Mouse (Mus musculus) activated CD4-positive, CD25-positive, alpha-beta regulatory T cell, adult 4 months (primary cell): ENCODE data around the gene Cideb. TPM values are rescaled to one million over a fixed set of nuclear protein-coding genes. Genes with fewer than 3 reads are reported as not detected.

ENCODE experiments used
- ATAC-seq: one replicate; pipeline ENCODE4 v1.8.0; 2017
- polyA plus RNA-seq, 2 experiments: library from polyadenylated mRNA; unstranded; fragments of 100-300 nt; shearing (Covaris generic); gene quantifications; one replicate each; pipeline ENCODE4 v1.2.1; 2017

Cideb gene
- polyA plus RNA-seq, 2 experiments from 2014 or later, result not detected

- peak; percentile 53 for ATAC-seq
Measured at GRCm38 (mm10) chr14:55721700-55722437, 36.4 kb downstream of the Cideb start, which contains the start of gene Rabggta. Gene Rabggta (minus strand): TSS chr14:55722263.

DNA sequence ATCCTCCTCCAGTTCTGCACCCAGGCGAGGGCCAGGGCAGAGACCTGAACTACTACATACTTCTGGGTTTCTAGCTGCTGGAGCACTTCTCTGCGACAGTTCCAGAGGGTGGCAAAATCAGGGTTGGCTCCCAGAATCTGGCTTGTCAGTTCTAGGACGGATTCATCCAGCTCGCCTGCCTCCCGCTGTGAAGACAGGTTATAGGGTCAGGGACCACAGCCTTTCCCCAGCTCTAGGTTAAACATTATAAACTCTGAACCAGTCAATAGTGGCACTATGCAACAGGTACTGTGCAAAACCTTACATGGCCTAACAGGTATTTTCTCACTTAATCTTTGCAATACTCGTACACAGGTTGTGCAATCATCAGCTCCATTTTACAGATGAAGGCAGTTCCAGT lies 37.2 kb downstream of the Cideb start:
- no peak for ATAC-seq

GRCm38 (mm10) chr14:55720666-55721065 lies 37.6 kb downstream of the Cideb start:
- no peak for ATAC-seq

DNA sequence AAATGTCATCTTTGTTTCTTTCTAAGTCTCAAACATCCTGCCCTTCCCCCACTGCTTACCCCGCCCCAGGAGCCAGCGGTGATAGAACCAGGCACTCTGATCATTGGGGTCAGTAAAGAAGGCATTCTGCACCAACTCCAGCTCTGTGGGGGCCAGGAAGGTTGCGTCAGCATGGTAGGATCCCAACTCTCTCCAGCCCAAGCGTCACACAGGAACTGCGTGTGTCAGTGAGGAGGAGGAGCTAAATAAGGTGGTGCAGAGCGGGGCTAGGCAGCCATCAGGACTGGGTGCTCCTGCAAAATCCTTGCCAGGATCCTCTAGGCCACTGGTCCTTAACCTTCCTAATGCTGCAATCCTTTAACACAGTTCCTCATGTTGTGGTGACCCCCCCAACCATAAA lies 38.5 kb downstream of the Cideb start:
- no peak for ATAC-seq

- ATAC-seq, result no peak
Measured at GRCm38 (mm10) chr14:55716884-55717283, 41.4 kb downstream of the Cideb start.

- no peak for ATAC-seq
Measured at GRCm38 (mm10) chr14:55716271-55716670, 42.0 kb downstream of the Cideb start.

DNA sequence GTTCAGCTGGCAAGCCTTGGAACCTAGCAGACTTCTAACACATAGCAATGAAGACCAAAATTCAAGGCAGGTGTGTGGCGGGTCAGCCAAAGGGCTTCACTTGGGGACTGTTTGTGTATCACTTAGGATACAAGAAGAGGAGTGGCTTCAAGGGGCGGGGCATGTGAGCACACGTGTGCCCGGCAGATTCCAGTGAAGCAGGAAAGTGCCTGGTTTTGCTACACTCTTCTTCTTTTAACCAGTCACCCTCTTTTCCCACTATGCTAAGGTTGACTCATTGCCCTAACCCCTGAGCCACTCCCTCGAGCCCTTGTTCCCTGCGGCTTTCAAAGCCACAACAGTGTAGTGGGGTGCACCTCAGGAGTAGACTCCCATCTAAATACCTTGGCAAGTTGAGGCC lies 43.4 kb downstream of the Cideb start:
- no peak for ATAC-seq

- ATAC-seq, result no peak
Measured at GRCm38 (mm10) chr14:55713729-55714122, 44.5 kb downstream of the Cideb start, which contains the start of gene Tgm1. Gene Tgm1 (minus strand): TSS chr14:55713926.

- no peak for ATAC-seq
Measured at GRCm38 (mm10) chr14:55713007-55713728, 45.1 kb downstream of the Cideb start.

DNA sequence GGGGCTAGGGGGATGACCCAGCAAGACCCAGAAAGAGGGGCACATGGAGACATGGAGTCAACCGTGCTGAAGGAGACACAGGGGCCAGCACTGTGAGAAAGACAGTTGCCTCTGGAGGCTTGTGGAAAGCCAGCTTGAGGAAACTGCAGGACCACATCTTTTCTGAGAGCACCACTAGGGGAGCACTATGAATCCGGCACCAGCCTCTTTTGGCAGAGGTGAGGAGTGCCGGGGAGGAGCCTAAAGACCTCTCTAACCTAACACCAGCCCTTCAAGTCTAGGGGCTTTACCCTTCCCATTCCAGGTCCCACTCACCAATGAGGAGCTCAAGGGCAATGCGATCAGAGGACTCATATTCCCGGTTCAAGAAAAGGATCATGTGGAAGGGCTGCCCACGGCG lies 46.5 kb downstream of the Cideb start:
- no peak for ATAC-seq

DNA sequence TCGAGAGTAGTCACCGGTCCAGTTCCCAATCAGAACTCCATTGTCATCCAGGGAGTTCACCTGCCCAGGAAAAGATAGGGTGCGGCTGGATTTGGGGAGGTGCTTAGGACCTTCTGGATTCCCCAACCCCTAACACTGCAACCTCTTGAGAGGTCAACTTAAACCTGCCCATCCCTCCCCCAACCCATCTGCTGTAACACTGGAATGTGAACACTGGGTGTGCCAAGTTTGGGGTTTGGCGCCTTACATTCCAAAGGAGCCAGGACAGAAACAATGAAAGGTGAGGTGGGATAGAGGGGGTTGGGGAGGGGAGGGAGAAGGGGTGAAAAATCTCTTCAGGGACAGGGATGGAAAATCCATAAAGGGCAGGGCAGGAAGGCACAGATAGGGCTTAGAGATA lies 48.7 kb downstream of the Cideb start:
- no peak for ATAC-seq

GRCm38 (mm10) chr14:55707397-55707796 lies 50.9 kb downstream of the Cideb start:
- no peak for ATAC-seq

- ATAC-seq, result no peak
Measured at GRCm38 (mm10) chr14:55706051-55706600, 52.1 kb downstream of the Cideb start.

Other genes starting within 250 kb of the Cideb start
- gene Cpne6, start 248.0 kb downstream of the Cideb start, polyA plus RNA-seq, result not detected
- gene Nrl, start 233.5 kb downstream of the Cideb start, polyA plus RNA-seq, result under 1 TPM in 1 of 2 experiments, not detected in 1; 0.07 TPM
- 10 to 100 TPM; 23.6 to 33.4 TPM for gene Pck2, start 218.2 kb downstream of the Cideb start, polyA plus RNA-seq
- 10 to 100 TPM; 95.9 to 97.4 TPM for gene Dcaf11, start 198.5 kb downstream of the Cideb start, polyA plus RNA-seq
- not detected for gene A730061H03Rik, start 198.1 kb downstream of the Cideb start, polyA plus RNA-seq
- gene Fitm1, start 182.8 kb downstream of the Cideb start, polyA plus RNA-seq, result not detected
- gene Psme1, start 180.3 kb downstream of the Cideb start, polyA plus RNA-seq, result 100 to 1,000 TPM; 700 to 830 TPM
- gene Emc9, start 173.2 kb downstream of the Cideb start, polyA plus RNA-seq, result 10 to 100 TPM; 25.2 to 28.6 TPM
- gene Psme2, start 167.3 kb downstream of the Cideb start, polyA plus RNA-seq, result 100 to 1,000 TPM; 980 to 996 TPM
- gene Rnf31, start 166.8 kb downstream of the Cideb start, polyA plus RNA-seq, result 10 to 100 TPM; 32.6 to 33.3 TPM
- 100 to 1,000 TPM; 129 to 164 TPM for gene Irf9, start 154.9 kb downstream of the Cideb start, polyA plus RNA-seq
- gene Rec8, start 140.4 kb downstream of the Cideb start, polyA plus RNA-seq, result 1 to 10 TPM; 1.3 to 1.9 TPM
- 10 to 100 TPM; 29.2 to 30.6 TPM for gene Ipo4, start 122.5 kb downstream of the Cideb start, polyA plus RNA-seq
- gene Gm49378, start 120.6 kb downstream of the Cideb start, polyA plus RNA-seq, result not detected
- gene Tm9sf1, start 114.7 kb downstream of the Cideb start, polyA plus RNA-seq, result 10 to 100 TPM; 38.8 to 49.2 TPM
- gene Tssk4, start 108.3 kb downstream of the Cideb start, polyA plus RNA-seq, result 1 to 10 TPM in 1 of 2 experiments, under 1 TPM in 1; 0.57 to 2.1 TPM
- 10 to 100 TPM; 87.8 to 88.5 TPM for gene Mdp1, start 98.0 kb downstream of the Cideb start, polyA plus RNA-seq
- 10 to 100 TPM; 23.7 to 25.9 TPM for gene Gmpr2, start 86.5 kb downstream of the Cideb start, polyA plus RNA-seq
- 100 to 1,000 TPM; 361 to 408 TPM for gene Nedd8, start 86.3 kb downstream of the Cideb start, polyA plus RNA-seq
- 10 to 100 TPM; 23.4 to 28.3 TPM for gene Tinf2, start 76.6 kb downstream of the Cideb start, polyA plus RNA-seq
- gene Tgm1, start 44.5 kb downstream of the Cideb start, polyA plus RNA-seq, result not detected
- 10 to 100 TPM; 53.3 to 60.8 TPM for gene Rabggta, start 36.2 kb downstream of the Cideb start, polyA plus RNA-seq
- gene Dhrs1, start 12.8 kb downstream of the Cideb start, polyA plus RNA-seq, result 10 to 100 TPM; 46.4 to 48.9 TPM
- 1 to 10 TPM; 6.0 to 8.2 TPM for gene Nop9, start 12.8 kb downstream of the Cideb start, polyA plus RNA-seq
- under 1 TPM in 1 of 2 experiments, not detected in 1; 0.40 TPM for gene Ltb4r2, start 3.0 kb upstream of the Cideb start, polyA plus RNA-seq
- 1 to 10 TPM; 2.5 to 5.6 TPM for gene Ltb4r1, start 7.5 kb upstream of the Cideb start, polyA plus RNA-seq
- gene Adcy4, start 25.6 kb upstream of the Cideb start, polyA plus RNA-seq, result under 1 TPM in 1 of 2 experiments, not detected in 1; 0.08 TPM
- gene Ripk3, start 30.4 kb upstream of the Cideb start, polyA plus RNA-seq, result 10 to 100 TPM; 94.3 to 99.3 TPM
- not detected for gene Nfatc4, start 64.7 kb upstream of the Cideb start, polyA plus RNA-seq
- under 1 TPM in 1 of 2 experiments, not detected in 1; 0.08 TPM for gene Nynrin, start 95.6 kb upstream of the Cideb start, polyA plus RNA-seq
- under 1 TPM in 1 of 2 experiments, not detected in 1; 0.24 TPM for gene Cbln3, start 125.9 kb upstream of the Cideb start, polyA plus RNA-seq
- 10 to 100 TPM in 1 of 2 experiments, 1 to 10 TPM in 1; 9.9 to 11.6 TPM for gene Khnyn, start 126.5 kb upstream of the Cideb start, polyA plus RNA-seq
- 10 to 100 TPM; 66.2 to 86.2 TPM for gene Sdr39u1, start 141.8 kb upstream of the Cideb start, polyA plus RNA-seq
- gene Cma1, start 186.2 kb upstream of the Cideb start, polyA plus RNA-seq, result not detected
- gene Cma2, start 192.5 kb upstream of the Cideb start, polyA plus RNA-seq, result not detected